Mouse (Mus musculus): ENCODE measurements around the gene Eda.

GRCm38 (mm10) chrX:100395026-100395425, 419.6 kb downstream of the Eda start:
- no peak for TF ChIP-seq CTCF (IDR thresholded peaks at IDR 0.05; ENCODE audit: control insufficient read depth, insufficient read depth, insufficient read length)
- TF ChIP-seq MYOG (IDR thresholded peaks at IDR 0.05; ENCODE audit: control insufficient read depth, extremely low read depth, insufficient read length), result no peak
- no peak for TF ChIP-seq MYOD1 (IDR thresholded peaks at IDR 0.05; ENCODE audit: control insufficient read depth, insufficient read length, low read depth)
- TF ChIP-seq CEBPB (IDR thresholded peaks at IDR 0.05; ENCODE audit: low read depth), result no peak
- no peak for TF ChIP-seq USF1 (IDR thresholded peaks at IDR 0.05; ENCODE audit: low read depth)
